Mouse (Mus musculus) CH12.LX (cell line): ENCODE measurements around the gene Smim20.

ENCODE experiments used
- CHD1 ChIP-seq: IDR thresholded peaks from 2 replicates; pipeline ENCODE4 v1.6.1; 2012; ENCODE audit warnings: low read depth, low read length, improper control_type of control experiment, inconsistent platforms
- CHD2 ChIP-seq: IDR thresholded peaks from 2 replicates; pipeline ENCODE4 v1.6.1; 2011; ENCODE audit warnings: low read length, improper control_type of control experiment
- CTCF ChIP-seq, 2 experiments: IDR thresholded peaks in 1 of 2; conservative IDR thresholded peaks in 1 of 2; 2 replicates each; pipeline ENCODE4 v1.5.1; 2011 to 2012; ENCODE audit warnings: low read depth in 2 of 2, low read length in 2 of 2, improper control_type of control experiment in 1 of 2, inconsistent platforms in 1 of 2, mild to moderate bottlenecking in 1 of 2, moderate library complexity in 1 of 2
- NRF1 ChIP-seq: IDR thresholded peaks from 2 replicates; pipeline ENCODE4 v1.6.1; 2014; ENCODE audit warnings: low read depth, mild to moderate bottlenecking, inconsistent platforms, low read length, improper control_type of control experiment, moderate library complexity
- PAX5 ChIP-seq: IDR thresholded peaks from 2 replicates; pipeline ENCODE4 v1.6.1; 2012; ENCODE audit warnings: low read length, inconsistent platforms, mixed read lengths
- POLR2A ChIP-seq: IDR thresholded peaks from 2 replicates; pipeline ENCODE4 v1.6.1; 2011; ENCODE audit warnings: low read depth, mild to moderate bottlenecking, improper control_type of control experiment, low read length
- TBP ChIP-seq: conservative IDR thresholded peaks from 2 replicates; pipeline ENCODE4 v1.6.1; 2011; ENCODE audit warnings: low read depth, low read length, improper control_type of control experiment
- TCF12 ChIP-seq: IDR thresholded peaks from 2 replicates; pipeline ENCODE4 v1.6.1; 2014; ENCODE audit warnings: low read depth, mild to moderate bottlenecking, inconsistent platforms, low read length, improper control_type of control experiment
- ZNF384 ChIP-seq: IDR thresholded peaks from 2 replicates; pipeline ENCODE4 v1.6.1; 2012; ENCODE audit warnings: low read depth, low read length, improper control_type of control experiment, inconsistent platforms

DNA sequence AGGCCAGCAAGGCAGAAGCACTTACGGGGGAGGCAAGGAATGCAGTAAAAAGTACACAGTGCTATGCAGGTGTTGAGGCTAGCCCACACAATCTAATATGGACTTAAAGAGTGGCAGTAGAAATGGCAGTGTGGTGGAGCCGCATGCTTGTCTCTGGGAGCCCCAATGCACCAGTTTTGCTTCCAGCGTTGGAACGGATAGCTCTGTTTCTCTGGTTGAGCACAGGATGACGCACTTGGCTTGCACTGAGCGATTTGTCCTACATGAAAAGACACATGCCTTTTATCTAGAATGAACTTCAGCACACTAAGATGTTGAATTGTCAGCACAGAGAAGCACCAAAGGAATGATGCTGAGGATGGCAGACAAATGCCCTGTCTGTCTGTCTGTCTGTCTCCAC lies 37.1 kb downstream of the Smim20 start:
- TF ChIP-seq PAX5 (no peak), TCF12 (no peak), ZNF384 (no peak), CTCF (conservative IDR thresholded peaks at IDR 0.05 in 1 of 2, IDR thresholded peaks at IDR 0.05 in 1 of 2; ENCODE audit: low read depth in 2 of 2, low read length in 2 of 2) (no peak), TBP (no peak), CHD2 (no peak), POLR2A (no peak), CHD1 (no peak), NRF1 (no peak)
